Mouse (Mus musculus) ZHBTc4 (cell line): Measurements from ENCODE around the gene Spint1.

ENCODE experiments used
- DNase-seq: peaks from one replicate; pipeline ENCODE4 v3.0.0-alpha.2; 2011; ENCODE audit warnings: low read depth, low spot score

Spint1 gene

DNA sequence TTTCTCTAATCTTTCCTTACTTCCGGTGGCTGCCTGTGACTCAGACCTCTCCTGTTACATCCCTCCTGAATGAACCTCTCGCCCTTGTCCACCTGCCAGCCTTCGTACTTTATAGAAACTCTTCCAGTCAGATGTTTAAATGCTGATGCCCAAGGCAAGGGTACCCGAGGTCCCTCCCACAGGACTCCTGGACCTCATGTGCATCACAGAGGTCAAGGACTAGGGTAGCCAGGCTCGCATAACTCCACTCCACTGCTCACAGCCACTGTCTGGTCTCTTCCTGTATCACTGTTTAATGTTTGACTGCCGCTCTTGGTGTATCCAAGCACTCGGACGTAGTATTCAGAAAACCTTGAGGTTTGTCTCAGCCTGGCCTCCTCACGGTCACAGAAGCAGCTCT is 5.4 kb downstream of the Spint1 start:
- no peak for DNase-seq

DNA sequence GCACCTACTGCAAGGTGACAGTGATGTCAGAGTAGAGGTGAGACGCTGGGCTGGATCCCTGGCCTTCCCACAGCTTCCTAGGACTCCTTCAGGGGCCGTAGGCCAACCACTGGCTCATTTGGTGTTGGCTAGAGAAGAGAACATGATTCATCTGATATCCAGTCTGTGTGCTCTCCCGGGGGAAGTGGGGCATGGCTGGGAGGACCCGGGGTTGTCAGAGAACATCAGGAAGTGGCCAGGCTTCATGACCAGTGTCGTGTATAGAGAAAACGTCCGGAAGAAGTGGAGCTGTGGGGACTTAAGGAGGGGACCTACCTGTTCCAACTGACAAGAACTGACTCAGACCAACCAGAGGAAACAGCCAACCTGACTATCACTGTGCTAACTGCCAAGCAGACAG is 8.1 kb downstream of the Spint1 start:
- no peak for DNase-seq

DNA sequence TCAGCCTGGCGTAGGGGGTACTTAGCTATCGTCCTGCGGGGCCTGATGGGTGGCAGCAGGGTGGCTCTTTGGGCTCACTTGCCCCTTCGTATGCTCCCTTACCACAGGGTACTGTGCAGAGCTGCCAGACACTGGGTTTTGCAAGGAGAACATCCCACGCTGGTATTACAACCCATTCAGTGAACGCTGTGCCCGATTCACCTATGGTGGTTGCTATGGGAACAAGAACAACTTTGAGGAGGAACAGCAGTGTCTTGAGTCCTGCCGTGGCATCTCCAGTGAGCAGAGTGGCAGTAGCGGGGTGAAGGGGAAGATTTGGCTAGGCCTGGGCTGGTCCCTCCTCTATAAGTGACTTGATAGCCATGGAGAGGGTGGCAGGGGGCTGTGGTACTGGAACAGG is 10.7 kb downstream of the Spint1 start:
- no peak for DNase-seq

DNA sequence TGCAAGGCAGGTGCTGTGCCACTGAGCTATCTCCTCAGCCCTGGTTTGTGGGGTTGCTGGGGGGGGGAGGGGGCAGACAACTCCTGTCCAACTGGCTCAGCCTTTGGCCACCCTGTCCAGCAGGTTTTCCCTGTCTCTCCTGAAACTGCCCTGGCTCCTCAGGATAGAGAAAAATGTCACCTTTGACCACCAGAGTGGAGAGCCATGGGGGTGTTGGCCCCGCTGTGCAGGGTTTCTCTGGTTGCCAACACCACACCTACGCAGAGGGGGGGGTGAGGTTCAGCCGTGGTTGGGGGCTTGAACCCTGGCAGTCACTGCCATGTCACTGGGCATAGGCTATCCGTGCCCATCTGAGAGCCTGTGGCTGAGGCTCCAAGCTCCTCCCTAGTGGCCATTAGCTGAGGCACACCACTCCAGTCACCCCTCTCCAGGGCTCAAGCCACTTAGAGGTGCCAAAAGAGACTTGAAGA is 12.5 kb downstream of the Spint1 start:
- DNase-seq = no peak

DNA sequence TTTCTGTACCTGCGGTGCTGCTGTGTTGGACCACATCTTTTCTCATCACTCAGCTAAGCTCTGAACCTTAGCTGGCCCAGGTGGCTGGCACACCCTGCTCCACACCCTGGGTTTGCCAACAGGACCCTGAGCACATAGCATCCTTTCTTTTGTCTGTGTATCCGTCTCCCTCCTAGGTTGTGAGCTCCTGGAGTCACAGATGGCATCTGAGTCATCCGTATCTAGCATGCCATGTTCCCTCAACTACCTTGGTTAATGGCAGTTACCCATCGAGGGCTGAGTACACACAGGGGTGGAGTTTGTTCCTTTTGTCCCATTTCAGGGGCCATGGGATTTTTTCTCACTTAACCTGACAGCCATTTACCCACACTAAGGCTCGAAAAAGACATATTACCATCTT is 13.2 kb downstream of the Spint1 start:
- no peak for DNase-seq

DNA sequence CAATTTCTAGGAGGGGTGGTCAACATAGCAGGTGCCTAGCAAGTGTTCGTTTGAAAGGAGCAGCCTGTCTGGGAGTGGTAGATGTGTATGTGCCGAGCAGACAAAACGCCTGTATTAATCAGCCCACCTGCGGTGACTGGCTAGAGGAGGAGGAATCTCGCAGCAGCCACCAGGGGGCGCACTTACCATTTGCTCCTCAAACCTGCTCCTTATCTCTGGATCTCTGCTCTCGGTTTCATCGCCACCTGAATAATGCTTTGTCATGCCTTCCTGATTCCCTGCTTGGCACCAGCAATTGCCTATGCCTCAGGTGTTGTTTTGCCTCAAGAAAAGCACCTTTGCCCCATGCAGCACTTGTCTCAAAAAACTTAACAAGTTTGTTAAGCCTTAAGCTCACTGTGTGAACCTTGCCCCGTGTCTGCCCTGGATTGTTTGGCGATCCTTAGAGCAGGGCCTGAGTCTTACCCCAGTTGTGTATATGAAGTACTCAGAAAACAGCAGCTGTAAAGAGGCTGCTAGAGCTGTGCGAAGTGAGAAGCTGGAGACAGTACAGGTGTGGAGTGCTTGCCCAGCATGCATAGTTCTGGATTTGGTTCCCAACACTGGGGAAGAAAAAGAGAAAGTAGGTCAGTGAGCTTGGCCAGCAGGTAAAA is 13.8 kb downstream of the Spint1 start:
- peak; percentile 94 for DNase-seq

DNA sequence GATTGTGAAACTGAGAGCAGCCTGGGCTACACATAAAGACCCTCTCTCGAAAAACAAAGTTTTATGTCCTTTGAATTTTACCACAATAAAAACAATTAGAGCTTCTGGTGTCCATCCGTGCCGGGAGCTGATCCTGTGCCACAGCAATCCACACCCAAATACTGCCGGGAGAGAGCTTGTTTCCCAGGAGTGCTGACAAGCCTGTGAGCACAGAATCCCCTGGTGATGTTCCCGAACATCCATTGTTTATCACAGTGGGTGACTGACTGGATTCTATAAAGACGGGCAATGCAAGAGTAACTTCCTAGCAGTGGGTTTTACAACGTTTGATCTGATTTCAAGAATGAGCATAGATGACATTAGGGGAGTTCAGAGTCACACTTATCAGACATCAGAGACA is 17.8 kb downstream of the Spint1 start:
- peak; percentile 73 for DNase-seq

DNA sequence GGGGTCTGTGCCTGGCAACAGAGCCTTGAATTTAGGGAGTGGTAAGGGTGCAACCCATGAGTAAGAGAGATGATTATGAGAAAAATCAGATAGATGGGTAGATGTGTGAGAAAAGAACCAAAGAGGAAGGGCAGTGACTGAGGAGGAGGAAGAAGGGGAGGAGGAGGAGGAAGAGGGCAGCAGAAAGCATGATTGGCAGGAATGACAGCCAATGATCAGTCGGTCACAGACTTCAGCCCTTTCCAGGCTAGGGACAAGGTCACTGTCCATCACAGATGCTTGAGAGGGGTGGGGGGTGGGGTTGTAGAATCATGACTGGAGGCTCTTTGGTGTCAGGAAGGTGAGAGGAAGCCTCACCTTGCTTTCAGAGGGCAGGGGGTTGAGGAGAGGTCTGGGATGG is 23.4 kb downstream of the Spint1 start:
- DNase-seq = no peak

DNA sequence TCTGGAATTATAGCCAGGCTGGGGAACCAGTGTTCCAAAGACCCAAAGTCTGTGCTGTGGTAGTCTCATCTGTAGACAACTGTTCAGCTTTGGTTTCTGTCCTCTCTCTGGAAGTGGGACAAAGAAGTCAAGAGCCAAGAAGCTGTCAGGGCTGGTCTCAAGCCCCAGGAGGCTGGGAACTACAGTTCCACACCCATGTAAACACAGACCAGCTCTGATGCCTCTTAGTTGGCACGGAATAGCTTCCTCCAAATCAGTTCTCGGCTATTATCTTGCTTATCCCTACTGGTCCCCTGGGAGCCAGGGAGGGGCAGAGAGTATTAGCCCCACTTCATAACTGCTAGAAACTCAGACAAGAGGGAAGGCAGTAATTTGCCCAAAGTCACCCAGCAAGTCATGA is 24.2 kb downstream of the Spint1 start:
- no peak for DNase-seq

DNA sequence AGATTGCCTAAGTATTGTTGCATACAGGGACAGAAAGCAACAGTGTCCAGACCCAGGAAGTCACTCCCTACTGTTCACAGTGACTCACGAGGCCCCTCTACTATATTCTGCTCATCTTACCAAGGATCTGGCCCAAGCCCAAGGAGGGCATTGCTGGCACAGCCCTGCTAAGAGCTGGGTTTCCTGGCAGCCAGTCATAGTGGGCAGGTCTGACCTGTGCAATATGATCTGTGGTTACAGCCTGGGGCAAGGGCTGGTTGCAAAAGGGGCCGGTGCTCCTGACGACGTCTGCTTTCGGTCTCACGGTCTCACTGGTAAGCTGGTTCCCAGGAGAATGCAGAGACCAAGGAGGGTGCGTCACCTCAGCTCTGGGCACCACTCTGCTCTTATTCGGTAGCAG is 25.8 kb downstream of the Spint1 start:
- no peak for DNase-seq

DNA sequence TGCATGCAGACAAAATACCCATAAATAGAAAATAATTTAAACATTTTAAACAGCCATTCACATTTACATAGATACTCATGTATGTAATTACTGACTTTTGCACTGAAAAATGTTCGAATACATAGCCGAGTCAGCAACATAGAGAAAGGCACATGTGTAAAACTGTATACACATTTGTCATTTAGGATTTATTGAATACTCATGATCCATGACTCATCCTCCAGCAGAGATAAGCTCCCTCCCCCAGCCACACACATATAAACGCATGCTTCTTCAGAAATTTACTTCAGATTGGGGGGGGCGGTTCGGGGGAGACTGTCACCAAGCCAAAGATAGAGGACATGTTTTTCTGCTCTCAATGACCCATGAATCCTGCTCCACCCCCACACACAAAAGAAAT is 26.7 kb downstream of the Spint1 start:
- DNase-seq = no peak

DNA sequence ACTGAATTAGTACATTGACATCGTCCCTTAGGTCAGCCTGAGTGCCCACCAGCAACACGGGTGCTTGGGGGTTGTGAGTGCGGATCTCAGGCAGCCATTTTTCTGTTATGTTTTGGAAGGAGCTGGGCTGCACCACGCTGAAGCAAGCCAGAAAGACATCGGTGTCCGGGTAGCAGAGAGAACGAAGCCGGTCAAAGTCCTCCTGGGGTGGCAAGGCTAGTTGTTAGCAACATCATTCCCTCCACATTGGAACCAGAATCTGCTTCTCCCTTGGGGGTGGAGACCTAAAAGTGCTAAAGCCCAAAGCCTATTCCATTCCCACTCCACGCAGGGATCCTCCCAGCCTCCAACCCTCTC is 33.1 kb downstream of the Spint1 start:
- no peak for DNase-seq

DNA sequence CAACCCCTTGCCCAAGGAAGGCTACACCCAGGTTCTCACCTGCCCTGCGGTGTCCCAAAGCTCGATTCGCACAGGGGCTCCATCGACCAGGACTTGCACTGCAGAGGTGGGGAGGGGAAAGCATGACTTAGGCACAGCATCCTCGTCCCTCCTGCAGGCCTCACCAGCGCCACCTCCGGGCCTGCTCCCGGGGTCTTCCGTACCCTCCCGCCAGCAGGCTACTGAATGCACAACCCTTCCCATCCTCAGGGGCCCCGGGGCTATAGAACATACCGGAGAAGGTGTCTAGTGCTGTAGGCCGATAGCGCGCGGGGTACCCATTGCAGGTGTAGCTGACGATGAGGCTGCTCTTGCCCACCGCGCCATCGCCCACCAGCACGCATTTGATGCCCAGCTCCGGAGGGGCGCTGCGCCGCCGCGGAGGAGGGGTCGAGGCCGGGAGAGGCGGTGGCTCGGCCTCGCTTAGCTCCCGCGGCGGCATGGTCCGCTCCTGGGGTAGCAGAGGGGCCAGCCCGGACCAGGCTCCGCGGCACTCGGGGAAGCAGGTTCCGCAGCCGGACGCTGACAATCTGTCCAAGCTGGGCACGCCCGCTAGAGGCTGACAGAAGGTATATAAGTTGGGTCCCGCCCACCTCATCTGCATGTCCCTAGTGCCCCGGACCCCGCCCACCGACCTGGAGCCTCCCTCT is 33.6 kb downstream of the Spint1 start, which contains the start of gene Rhov:
Gene Rhov (minus strand): TSS at position 630 of the 689 bp plus-strand sequence.
- DNase-seq = peak; percentile 79

DNA sequence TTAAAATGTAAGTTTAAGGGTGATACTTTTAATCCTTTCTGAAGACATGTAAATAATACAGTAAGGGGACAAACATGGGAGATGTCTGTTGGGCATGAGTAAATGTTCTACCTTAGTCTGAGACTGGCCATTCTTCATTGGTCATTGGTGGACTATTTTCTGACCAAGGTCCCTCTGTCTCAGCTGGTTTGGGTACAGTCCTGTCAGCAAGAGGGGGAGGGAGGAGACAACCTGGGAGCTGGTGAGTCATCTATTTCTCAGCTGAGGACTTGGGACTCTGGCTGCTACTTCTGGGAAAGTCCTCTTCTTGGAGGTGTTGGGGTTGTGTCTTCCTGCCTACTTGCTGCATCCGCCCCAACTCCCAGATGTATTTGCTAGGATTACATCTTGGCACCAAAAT is 37.0 kb downstream of the Spint1 start:
- DNase-seq = no peak

DNA sequence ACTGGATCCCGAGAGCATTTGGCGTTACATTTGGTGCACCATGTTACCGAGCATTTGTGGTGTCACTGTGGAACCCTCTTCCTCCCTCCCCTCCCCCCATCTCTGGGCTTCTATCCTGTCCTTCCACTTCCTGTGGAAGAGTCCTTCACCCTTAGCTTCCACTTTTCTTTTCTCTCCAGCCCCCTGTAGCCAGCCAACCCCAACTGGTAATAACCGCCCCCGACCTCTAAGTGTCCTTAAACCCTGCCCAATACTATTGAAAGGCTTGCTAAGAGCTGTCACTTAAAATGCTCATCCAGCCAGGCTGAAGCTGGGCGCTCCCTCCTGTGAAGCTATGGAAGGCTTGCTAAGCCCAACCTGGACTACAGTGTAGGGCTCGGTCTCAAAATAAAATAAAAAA is 39.8 kb downstream of the Spint1 start:
- DNase-seq = peak; percentile 86

DNA sequence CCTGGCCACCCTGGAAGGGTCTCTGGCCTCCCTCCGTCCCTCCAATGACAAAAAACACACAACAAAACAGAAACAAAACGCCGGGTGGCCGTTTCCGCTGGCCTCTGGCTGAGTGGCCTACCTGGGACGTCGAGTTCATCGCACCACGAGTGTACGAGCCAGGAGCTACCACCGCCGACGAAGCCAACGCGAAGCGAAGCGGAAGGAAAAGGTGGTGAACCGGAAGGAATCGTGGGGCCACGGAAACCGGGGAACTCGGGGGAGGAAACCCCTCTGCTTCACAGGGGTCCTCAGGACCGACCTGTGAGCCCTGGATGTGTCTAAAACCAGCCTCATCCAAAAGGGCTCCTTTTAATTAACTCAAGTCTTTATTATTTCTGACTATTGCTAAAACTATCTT is 40.6 kb downstream of the Spint1 start:
- peak; percentile 67 for DNase-seq

DNA sequence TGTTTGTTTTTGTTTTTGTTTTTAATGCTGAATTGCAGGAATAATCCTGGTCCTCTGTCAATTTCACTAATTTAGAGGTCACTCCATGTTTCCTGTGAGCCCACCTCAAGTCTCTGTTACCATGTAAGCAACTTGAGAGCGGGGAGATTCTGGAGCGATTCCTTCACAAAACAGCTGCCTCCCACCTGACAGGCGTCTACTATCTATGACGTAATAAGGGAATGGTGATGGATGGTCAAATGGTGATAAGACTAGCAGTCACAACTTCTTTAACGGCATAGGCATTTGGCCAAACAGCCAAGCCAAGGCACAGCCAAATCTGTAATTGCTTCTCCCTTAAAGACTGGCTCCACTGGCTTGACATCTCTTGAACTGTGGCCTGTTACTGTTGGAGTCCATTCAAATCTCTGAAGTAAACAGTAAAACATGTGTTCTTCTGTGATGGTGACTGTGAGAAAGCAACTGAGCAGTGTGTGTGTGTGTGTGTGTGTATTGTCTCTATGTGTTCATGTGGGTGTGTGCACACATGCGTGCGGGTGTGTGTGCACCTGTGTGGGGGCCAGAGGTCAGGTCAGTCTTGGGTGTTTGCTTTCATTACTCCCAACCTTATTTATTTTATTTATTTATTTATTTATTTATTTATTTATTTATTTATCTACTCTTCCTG is 44.9 kb downstream of the Spint1 start:
- DNase-seq = no peak

DNA sequence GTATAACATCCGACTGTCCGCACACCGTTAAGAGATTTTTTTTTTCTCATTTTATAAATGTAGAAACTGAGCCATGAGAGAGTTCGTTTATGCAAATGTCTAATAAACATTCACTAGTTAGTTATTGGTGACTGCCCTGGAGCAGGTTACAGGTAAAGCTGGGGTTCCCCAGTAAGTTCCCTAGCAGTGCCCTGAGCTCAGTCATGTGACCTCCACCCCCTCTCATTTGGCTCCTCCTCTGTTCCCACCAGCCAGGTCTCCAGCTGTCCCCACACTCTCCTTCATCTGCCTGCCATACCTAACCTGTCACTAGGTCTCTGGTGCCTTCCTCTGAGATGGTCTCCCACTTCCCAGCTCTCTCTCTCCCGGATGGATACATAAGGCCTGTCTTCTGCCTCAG is 50.2 kb downstream of the Spint1 start:
- no peak for DNase-seq

DNA sequence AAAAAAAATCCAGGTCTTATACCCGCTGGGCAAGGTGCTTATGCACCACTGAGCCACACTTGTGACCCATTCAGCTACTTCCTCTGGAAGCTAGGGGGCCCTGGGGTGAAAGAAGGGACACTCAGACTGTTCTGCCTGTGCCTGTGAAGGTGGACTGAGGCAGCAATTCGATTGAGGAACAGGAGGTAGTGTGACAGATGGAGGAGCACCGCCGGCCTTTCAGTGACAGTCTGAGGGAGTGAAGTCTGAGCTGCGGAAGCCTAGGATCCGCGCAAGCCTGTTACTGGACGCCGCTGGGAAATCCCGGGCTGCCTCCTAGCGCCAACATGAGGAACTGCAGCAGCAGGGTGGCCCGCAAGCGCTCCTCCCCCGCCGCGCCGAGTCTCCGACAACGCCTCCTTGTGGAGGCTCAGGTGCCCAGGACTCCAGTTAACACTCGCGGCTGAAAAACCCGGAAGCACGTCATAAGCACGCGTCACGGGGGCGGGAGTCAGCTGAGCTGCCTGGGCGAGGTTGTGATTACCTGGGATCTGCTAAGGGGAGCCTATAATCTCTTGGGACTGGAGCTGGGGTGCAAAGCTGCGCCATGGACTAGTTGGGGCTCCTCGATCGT is 51.2 kb downstream of the Spint1 start, which contains the start of gene Vps18:
Gene Vps18 (plus strand): TSS at position 471 of the 613 bp plus-strand sequence.
- peak; percentile 99 for DNase-seq

DNA sequence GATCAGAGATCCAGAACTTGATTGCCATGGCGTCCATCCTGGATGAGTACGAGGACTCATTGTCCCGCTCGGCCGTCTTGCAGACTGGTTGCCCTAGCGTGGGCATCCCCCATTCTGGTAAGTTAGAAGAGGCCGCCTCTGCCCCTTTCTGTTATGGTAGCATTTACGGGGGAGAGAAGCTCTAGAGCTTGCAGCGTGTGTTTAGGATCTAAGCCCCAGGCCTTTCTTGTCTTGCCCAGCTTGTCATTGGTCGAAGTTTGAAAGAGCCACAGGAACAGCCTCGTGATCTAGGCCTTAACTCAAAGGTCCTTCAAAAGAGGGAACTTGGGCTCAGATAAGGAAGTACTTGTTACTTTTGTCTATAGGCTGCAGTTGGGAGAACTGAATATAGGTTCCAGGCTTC is 51.9 kb downstream of the Spint1 start:
- DNase-seq = no peak

DNA sequence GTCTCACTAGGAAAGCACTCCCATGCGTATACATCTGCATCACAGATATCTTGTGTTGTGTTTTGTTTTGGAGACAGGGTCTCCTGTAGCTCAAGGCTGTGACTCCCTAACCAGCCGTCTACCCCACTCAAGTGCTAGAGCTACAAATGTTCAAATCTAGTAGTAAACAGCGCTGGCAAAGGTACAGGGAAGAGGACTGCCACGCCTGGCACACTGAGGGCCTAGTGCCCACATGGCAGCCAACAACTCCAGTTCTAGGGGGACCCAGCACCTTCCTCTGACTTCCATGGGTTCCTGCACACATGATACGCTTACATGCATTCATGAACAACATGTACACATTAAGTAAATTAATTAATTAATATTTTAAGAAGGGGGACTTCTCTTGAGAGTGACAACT is 55.1 kb downstream of the Spint1 start:
- no peak for DNase-seq

DNA sequence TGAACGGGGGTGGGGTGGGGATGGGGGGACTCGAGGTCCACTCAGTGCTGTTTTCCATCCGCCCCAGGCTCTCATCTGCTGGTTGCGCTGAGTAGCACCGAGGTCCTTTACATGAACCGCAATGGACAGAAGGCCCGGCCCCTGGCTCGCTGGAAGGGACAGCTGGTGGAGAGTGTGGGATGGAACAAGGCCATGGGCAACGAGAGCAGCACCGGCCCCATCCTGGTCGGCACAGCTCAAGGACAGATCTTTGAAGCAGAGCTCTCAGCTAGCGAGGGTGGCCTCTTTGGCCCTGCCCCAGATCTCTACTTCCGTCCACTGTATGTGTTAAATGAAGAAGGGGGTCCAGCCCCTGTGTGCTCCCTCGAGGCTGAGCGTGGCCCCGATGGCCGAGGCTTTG is 55.7 kb downstream of the Spint1 start:
- DNase-seq = no peak
